Mouse (Mus musculus): ENCODE measurements around the gene Fars2. TPM values are rescaled to one million over a fixed set of nuclear protein-coding genes. Genes with fewer than 3 reads are reported as not detected.

Gene Fars2
- polyA plus RNA-seq, 1 experiment from 2014 or later = 31.2 TPM

DNA sequence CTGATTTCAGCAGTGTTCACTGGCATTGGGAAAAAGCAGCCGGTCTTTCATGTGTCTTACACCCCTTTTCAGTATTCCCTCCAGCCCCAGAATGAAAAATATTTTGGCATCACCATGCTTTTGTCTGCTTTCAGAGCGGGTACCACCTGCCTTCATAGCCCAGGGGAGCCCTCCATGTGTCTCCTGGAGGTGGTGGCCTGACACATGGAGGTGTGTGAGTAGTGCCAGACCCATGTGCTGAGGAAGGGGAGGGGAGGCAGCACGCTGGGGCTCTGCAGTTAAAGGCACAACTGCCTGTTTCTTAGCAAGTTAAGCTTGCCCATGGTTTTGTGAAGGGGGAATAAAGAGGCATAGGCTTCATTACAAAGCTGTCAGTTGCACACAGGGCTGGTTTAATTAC, 176.3 kb downstream of the Fars2 start:
- Histone ChIP-seq H3K27me3 (ENCODE audit: control insufficient read depth, insufficient read depth, low read length) (no peaks in the 10 kb centered on the region), H3K36me3 (replicated peaks; ENCODE audit: control insufficient read depth, insufficient read depth) (no peaks in the 10 kb centered on the region), H3K27ac (no peak overlapping the region), H3K9ac (no peak overlapping the region), H3K4me1 (replicated peaks; ENCODE audit: control insufficient read depth, insufficient read depth, low read length) (peaks cover 24% of the 10 kb centered on the region), H3K4me2 (replicated peaks) (no peak overlapping the region), H3K9me3 (ENCODE audit: control insufficient read depth, low read length) (no peaks in the 10 kb centered on the region), H3K4me3 (replicated peaks; ENCODE audit: low read length) (no peak overlapping the region)
- WGBS = 44% methylated on average over 3 of the region's 3 CpGs
- 0 out of 2 replicates have a peak, but pooled peaks have one; percentile 46 for ATAC-seq (ENCODE audit: low FRiP score)
- no peak for DNase-seq (ENCODE audit: low spot score)

DNA sequence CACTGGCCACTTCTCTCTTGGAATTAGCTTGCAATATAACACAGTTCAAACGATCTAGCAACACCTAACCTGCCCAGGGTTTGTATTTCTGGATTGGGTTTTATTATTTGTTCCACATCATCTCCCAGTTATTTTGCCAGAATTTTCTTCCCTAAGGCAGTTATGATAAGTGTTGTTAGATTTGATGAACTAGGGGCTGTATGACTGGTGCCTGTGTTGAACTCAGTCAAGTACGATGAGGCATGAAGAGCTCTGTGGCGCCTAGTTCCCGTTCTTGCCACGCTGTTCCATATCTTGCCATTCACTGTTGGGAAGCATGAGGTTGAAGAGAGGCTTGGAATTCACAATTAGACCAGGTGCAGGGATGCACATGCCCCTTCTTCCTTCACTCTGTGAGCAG, 177.3 kb downstream of the Fars2 start:
- H3K9ac ChIP-seq = no peak overlapping the region
- WGBS = 73% methylated on average over 5 of the region's 5 CpGs
- H3K4me1 ChIP-seq (replicated peaks; ENCODE audit: control insufficient read depth, insufficient read depth, low read length) = peaks cover 24% of the 10 kb centered on the region
- H3K9me3 ChIP-seq (ENCODE audit: control insufficient read depth, low read length) = no peaks in the 10 kb centered on the region
- H3K4me2 ChIP-seq (replicated peaks) = no peak overlapping the region
- H3K27ac ChIP-seq = no peak overlapping the region
- H3K4me3 ChIP-seq (replicated peaks; ENCODE audit: low read length) = no peak overlapping the region
- H3K27me3 ChIP-seq (ENCODE audit: control insufficient read depth, insufficient read depth, low read length) = no peaks in the 10 kb centered on the region
- H3K36me3 ChIP-seq (replicated peaks; ENCODE audit: control insufficient read depth, insufficient read depth) = no peaks in the 10 kb centered on the region
- ATAC-seq (ENCODE audit: low FRiP score) (no peak), DNase-seq (ENCODE audit: low spot score) (no peak)

DNA sequence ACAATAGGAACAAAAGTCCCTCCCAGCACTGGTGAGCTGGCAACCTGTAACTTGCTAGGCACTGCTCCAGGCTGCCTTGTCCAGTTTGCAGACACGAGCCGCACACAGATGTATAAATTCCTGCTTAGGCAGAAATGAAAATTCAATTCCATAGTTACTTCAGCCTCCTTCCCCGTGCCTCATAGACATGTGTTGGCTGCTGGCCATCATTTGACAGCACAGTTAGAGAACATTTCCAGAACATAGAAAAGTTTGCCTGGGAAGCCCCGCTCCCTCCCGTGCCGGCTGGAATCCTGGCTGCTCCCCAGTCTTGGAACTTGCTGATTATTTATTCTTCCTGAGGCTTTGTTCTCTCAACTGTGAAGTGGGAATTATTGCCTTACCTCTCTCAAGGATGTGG, 178.6 kb downstream of the Fars2 start:
- H3K27me3 ChIP-seq (ENCODE audit: control insufficient read depth, insufficient read depth, low read length) = no peaks in the 10 kb centered on the region
- no peak overlapping the region for H3K4me3 ChIP-seq (replicated peaks; ENCODE audit: low read length)
- DNase-seq (ENCODE audit: low spot score) (peak; percentile 58), ATAC-seq (ENCODE audit: low FRiP score) (peak; percentile 72; the same call in 1 of the 2 replicates)
- H3K27ac ChIP-seq = no peak overlapping the region
- peaks cover 24% of the 10 kb centered on the region for H3K4me1 ChIP-seq (replicated peaks; ENCODE audit: control insufficient read depth, insufficient read depth, low read length)
- no peak overlapping the region for H3K4me2 ChIP-seq (replicated peaks)
- 25% methylated on average over 6 of the region's 6 CpGs for WGBS
- H3K9ac ChIP-seq = no peak overlapping the region
- no peaks in the 10 kb centered on the region for H3K36me3 ChIP-seq (replicated peaks; ENCODE audit: control insufficient read depth, insufficient read depth)
- no peaks in the 10 kb centered on the region for H3K9me3 ChIP-seq (ENCODE audit: control insufficient read depth, low read length)

DNA sequence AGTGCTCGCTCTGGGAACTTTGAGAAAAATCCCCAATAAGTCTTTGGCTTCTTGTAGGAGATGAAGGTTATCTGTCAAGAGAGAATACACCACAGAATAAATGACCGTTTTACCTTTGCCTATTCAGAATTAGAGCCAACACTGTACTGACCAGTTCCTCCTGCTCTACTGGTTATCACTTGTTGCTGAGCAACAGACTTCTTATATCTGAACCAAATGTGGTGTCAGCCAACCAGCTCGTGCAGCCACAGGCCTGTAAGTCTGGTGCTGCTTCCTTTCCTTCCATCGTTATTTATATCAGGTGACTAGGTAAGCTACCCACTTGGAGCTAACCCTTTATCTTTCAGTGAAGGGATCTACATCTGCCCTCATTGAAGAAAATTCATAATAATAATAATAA, 179.4 kb downstream of the Fars2 start:
- Histone ChIP-seq H3K9me3 (ENCODE audit: control insufficient read depth, low read length) (no peaks in the 10 kb centered on the region), H3K4me1 (replicated peaks; ENCODE audit: control insufficient read depth, insufficient read depth, low read length) (peaks cover 24% of the 10 kb centered on the region), H3K4me3 (replicated peaks; ENCODE audit: low read length) (no peak overlapping the region), H3K4me2 (replicated peaks) (no peak overlapping the region), H3K27me3 (ENCODE audit: control insufficient read depth, insufficient read depth, low read length) (no peaks in the 10 kb centered on the region), H3K36me3 (replicated peaks; ENCODE audit: control insufficient read depth, insufficient read depth) (no peaks in the 10 kb centered on the region), H3K9ac (no peak overlapping the region), H3K27ac (peak overlapping the region; percentile 6; the same call in 1 of the 2 replicates)
- DNase-seq (ENCODE audit: low spot score) (no peak), ATAC-seq (ENCODE audit: low FRiP score) (no peak)
- 84% methylated on average over 4 of the region's 4 CpGs for WGBS

DNA sequence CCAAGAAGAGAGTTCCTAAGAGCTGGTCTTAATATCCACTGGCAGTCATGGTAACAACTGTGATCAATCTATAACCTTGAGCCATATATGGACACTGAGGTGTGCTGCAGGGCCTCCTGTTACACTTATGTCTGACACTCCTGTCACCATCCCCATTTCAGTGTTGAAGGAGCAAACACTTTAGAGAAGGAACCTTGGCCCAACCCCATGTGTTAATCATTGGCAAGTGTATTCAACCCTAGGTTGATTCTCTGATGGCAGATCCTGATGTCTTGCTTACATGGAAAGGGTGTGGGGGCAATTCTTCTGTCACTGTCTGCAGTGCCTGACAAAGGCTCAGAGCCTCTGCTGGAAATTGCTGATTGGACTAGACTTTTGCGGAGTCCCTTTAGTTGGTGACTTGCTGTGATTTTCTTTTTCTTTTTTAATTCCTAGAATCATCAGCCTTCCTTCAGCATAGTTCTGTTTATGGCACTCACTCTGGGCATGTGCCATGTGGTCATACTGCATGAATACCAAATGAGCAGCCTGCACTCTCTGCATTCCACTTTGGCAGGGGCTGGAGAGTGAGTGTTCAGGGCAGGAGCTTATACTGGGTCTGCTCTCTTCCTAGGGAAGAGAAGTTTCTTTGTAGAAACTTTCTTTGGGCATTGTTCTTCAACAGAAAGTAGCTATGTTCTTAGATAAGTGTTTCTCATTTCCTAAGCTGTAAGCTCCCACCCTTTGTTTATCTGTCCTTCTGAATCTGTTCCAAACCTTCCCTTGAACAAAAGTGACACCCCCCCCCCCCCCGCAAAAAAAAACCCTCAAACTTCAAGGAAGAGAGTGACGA, 181.0 kb downstream of the Fars2 start:
- no peaks in the 10 kb centered on the region for H3K27me3 ChIP-seq (ENCODE audit: control insufficient read depth, insufficient read depth, low read length)
- no peak overlapping the region for H3K4me2 ChIP-seq (replicated peaks)
- H3K9me3 ChIP-seq (ENCODE audit: control insufficient read depth, low read length) = no peaks in the 10 kb centered on the region
- H3K27ac ChIP-seq = no peak overlapping the region
- H3K4me3 ChIP-seq (replicated peaks; ENCODE audit: low read length) = no peak overlapping the region
- H3K9ac ChIP-seq = no peak overlapping the region
- WGBS = 51% methylated on average over 3 of the region's 3 CpGs
- no peak for DNase-seq (ENCODE audit: low spot score)
- peak; percentile 74; the same call in 1 of the 2 replicates for ATAC-seq (ENCODE audit: low FRiP score)
- H3K4me1 ChIP-seq (replicated peaks; ENCODE audit: control insufficient read depth, insufficient read depth, low read length) = peaks cover 24% of the 10 kb centered on the region
- no peaks in the 10 kb centered on the region for H3K36me3 ChIP-seq (replicated peaks; ENCODE audit: control insufficient read depth, insufficient read depth)

DNA sequence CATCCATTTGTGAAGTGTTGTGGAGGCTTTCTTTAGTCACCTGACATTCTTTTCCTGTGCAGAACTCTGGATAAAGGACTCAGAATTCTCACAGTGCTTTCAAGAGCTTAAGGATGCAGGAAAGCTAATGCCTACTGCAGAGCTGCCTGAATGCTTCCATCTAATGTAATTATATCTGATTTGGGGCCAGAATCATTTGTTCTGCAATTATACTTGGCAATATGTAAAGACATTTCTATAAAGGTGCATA, 181.5 kb downstream of the Fars2 start:
- Histone ChIP-seq H3K9me3 (ENCODE audit: control insufficient read depth, low read length) (no peaks in the 10 kb centered on the region), H3K4me2 (replicated peaks) (no peak overlapping the region), H3K4me1 (replicated peaks; ENCODE audit: control insufficient read depth, insufficient read depth, low read length) (peaks cover 20% of the 10 kb centered on the region), H3K27me3 (ENCODE audit: control insufficient read depth, insufficient read depth, low read length) (no peaks in the 10 kb centered on the region), H3K9ac (no peak overlapping the region), H3K36me3 (replicated peaks; ENCODE audit: control insufficient read depth, insufficient read depth) (no peaks in the 10 kb centered on the region), H3K27ac (no peak overlapping the region), H3K4me3 (replicated peaks; ENCODE audit: low read length) (no peak overlapping the region)
- ATAC-seq (ENCODE audit: low FRiP score) (no peak), DNase-seq (ENCODE audit: low spot score) (no peak)

DNA sequence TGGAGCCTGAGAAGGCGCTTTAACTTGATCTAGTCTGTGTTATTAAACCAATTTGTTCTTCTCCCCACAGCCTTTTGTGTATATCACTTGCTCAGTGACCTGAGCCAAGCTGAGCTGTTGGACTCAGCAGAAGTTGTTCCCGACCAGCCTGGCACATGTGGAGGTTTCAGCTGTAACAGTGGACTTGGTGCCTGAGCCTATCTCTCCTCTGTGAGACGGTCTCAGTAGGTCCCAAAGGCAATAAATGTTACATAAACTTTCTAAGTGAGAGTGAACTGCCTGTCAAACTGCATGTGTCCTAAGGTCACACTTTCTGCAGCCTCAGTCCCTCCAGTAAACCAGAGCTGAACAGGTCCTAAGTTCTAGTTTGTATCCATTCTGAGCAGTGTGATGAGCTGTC, 185.6 kb downstream of the Fars2 start:
- DNase-seq (ENCODE audit: low spot score) = no peak
- Histone ChIP-seq H3K4me3 (replicated peaks; ENCODE audit: low read length) (no peak overlapping the region), H3K9ac (no peak overlapping the region), H3K27ac (no peak overlapping the region), H3K9me3 (ENCODE audit: control insufficient read depth, low read length) (no peaks in the 10 kb centered on the region), H3K4me2 (replicated peaks) (no peak overlapping the region), H3K4me1 (replicated peaks; ENCODE audit: control insufficient read depth, insufficient read depth, low read length) (0 out of 2 replicates have a peak, but pooled peaks cover 4% of the 10 kb centered on the region), H3K27me3 (ENCODE audit: control insufficient read depth, insufficient read depth, low read length) (no peaks in the 10 kb centered on the region), H3K36me3 (replicated peaks; ENCODE audit: control insufficient read depth, insufficient read depth) (no peaks in the 10 kb centered on the region)
- WGBS = 81% methylated on average over 3 of the region's 3 CpGs
- no peak for ATAC-seq (ENCODE audit: low FRiP score)

DNA sequence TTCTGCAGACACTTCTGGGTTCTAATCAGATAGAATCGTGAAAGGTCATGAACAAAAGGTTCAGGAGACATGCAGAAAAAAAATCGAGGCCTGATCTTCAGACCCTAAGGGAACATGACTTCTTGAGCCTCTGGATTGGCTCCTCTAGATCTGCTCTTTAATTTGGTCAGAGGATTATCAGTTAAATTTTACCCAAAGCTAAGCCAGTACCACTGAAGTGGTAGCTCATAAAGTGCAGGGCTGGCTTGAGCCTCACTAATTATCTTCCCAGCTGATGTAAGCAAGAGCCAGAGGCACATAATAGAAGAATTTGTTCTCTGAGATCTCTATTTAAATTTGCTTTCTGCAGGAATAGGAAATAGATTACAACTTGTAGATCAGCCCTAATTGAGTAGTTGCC, 188.1 kb downstream of the Fars2 start:
- Histone ChIP-seq H3K27ac (no peak overlapping the region), H3K4me2 (replicated peaks) (no peak overlapping the region), H3K27me3 (ENCODE audit: control insufficient read depth, insufficient read depth, low read length) (no peaks in the 10 kb centered on the region), H3K36me3 (replicated peaks; ENCODE audit: control insufficient read depth, insufficient read depth) (no peaks in the 10 kb centered on the region), H3K4me3 (replicated peaks; ENCODE audit: low read length) (no peak overlapping the region), H3K9me3 (ENCODE audit: control insufficient read depth, low read length) (no peaks in the 10 kb centered on the region), H3K9ac (no peak overlapping the region), H3K4me1 (replicated peaks; ENCODE audit: control insufficient read depth, insufficient read depth, low read length) (0 out of 2 replicates have a peak, but pooled peaks cover 4% of the 10 kb centered on the region)
- DNase-seq (ENCODE audit: low spot score) (no peak), ATAC-seq (ENCODE audit: low FRiP score) (no peak)
- 69% methylated on average over 2 of the region's 2 CpGs for WGBS

DNA sequence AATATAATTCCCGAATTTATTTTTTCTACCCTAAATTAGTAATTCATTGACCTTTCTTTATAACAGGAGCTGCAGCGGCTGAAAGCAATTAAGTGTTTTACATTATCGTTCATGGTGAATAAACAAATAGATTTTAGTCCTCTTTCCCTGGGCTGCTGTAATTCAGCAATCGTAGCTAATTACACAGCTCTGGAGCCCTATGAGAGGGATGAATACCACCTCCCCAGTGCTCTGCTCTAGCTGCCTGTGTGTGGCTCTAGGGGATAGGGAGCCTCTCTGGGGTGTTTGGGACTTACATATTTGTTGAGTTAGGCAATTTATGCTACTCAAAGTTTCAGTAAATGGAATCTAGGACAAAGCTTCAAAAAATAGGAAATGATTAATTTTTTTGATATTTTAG, 190.2 kb downstream of the Fars2 start:
- Histone ChIP-seq H3K4me1 (replicated peaks; ENCODE audit: control insufficient read depth, insufficient read depth, low read length) (0 out of 2 replicates have a peak, but pooled peaks cover 4% of the 10 kb centered on the region), H3K27me3 (ENCODE audit: control insufficient read depth, insufficient read depth, low read length) (no peaks in the 10 kb centered on the region), H3K9me3 (ENCODE audit: control insufficient read depth, low read length) (no peaks in the 10 kb centered on the region), H3K36me3 (replicated peaks; ENCODE audit: control insufficient read depth, insufficient read depth) (no peaks in the 10 kb centered on the region), H3K9ac (no peak overlapping the region), H3K27ac (no peak overlapping the region), H3K4me2 (replicated peaks) (no peak overlapping the region), H3K4me3 (replicated peaks; ENCODE audit: low read length) (no peak overlapping the region)
- no peak for ATAC-seq (ENCODE audit: low FRiP score)
- 62% methylated on average over 4 of the region's 4 CpGs for WGBS
- no peak for DNase-seq (ENCODE audit: low spot score)

DNA sequence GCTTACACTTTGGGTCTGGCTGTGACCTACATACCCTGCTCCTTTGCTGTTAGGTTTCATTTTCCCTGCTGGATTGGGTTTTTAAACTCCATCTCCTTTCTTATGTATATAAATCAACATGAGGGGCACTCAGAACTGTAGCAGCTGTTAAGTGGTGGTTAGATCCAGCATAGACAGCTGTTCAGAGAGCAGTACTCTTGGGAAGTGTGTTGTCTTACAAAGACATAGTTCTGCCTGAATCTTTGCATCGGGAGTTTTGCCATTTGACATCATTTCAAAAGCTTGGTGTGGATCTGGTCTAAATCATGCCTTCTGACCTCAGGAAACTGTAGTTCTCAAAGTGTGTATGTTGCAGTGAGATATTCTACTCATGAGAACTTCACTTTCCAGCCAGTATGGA, 191.9 kb downstream of the Fars2 start:
- Histone ChIP-seq H3K27me3 (ENCODE audit: control insufficient read depth, insufficient read depth, low read length) (no peaks in the 10 kb centered on the region), H3K9me3 (ENCODE audit: control insufficient read depth, low read length) (no peaks in the 10 kb centered on the region), H3K4me1 (replicated peaks; ENCODE audit: control insufficient read depth, insufficient read depth, low read length) (0 out of 2 replicates have a peak, but pooled peaks cover 4% of the 10 kb centered on the region), H3K36me3 (replicated peaks; ENCODE audit: control insufficient read depth, insufficient read depth) (no peaks in the 10 kb centered on the region), H3K9ac (no peak overlapping the region), H3K27ac (no peak overlapping the region), H3K4me2 (replicated peaks) (no peak overlapping the region), H3K4me3 (replicated peaks; ENCODE audit: low read length) (no peak overlapping the region)
- DNase-seq (ENCODE audit: low spot score) = no peak
- WGBS = 84% methylated on average over 1 of the region's 1 CpGs
- no peak for ATAC-seq (ENCODE audit: low FRiP score)

All from hindbrain, embryonic 14.5 days (tissue).